Mouse (Mus musculus) midbrain, embryonic 12.5 days (tissue): ENCODE data around the gene Ppp1r16b. TPM values are rescaled to one million over a fixed set of nuclear protein-coding genes. Genes with fewer than 3 reads are reported as not detected.

Source experiments
- microRNA counts: library from miRNA; unstranded; fragments of <30 nt; microRNA quantifications from one replicate; lab custom pipeline; 2017
- microRNA-seq: library from miRNA; unstranded; fragments of <30 nt; microRNA quantifications from one replicate; pipeline ENCODE4, GENCODE M21; 2017
- polyA plus RNA-seq: library from polyadenylated mRNA; unstranded; fragments of >200 nt; fragmentation: Nextera tagmentation; extraction: Ambion mirVana; gene quantifications from 2 replicates; pipeline ENCODE4 v1.2.1, GENCODE M21; 2016

Ppp1r16b gene
- polyA plus RNA-seq, 1 experiment from 2014 or later: 3.5 TPM

MicroRNAs encoded within 50 kb of the gene (microRNA counts, 519-probe panel; counts per million panel counts)
- not detected for microRNA mmu-miR-3474 (lab: Ali Mortazavi, UCI)

Small RNA genes lying within 50 kb of the gene (microRNA-seq; reads per million reads assigned to microRNA genes)
- not detected for gene Gm26141
- 3.0 reads per million, percentile 8 among the genes with 10 or more reads in this experiment for gene Mir3474

Other genes starting within 250 kb of the Ppp1r16b start
- gene Adig, start 162.8 kb upstream of the Ppp1r16b start, polyA plus RNA-seq: not detected in 2 replicates
- gene Arhgap40, start 152.6 kb upstream of the Ppp1r16b start, polyA plus RNA-seq: 0.46 and 0.51 TPM in 2 replicates
- gene Slc32a1, start 54.6 kb upstream of the Ppp1r16b start, polyA plus RNA-seq: 3.2 and 4.2 TPM in 2 replicates
- gene Actr5, start 40.5 kb upstream of the Ppp1r16b start, polyA plus RNA-seq: 21.7 and 23.7 TPM in 2 replicates
- gene Fam83d, start 102.7 kb downstream of the Ppp1r16b start, polyA plus RNA-seq: 38.9 and 41.6 TPM in 2 replicates
- 17.8 and 17.9 TPM in 2 replicates for gene Dhx35, start 129.4 kb downstream of the Ppp1r16b start, polyA plus RNA-seq